Mouse (Mus musculus): Measurements from ENCODE around the gene Kcnk5.

The Kcnk5 gene

GRCm38 (mm10) chr14:20181466-20181921 is at the start of gene Kcnk5:
TSS of gene Kcnk5 (minus strand) at chr14:20181809.
- DNase-seq (ENCODE audit: low spot score in 2 of 2) = peak in 1 of 2 experiments; percentile 68

DNA sequence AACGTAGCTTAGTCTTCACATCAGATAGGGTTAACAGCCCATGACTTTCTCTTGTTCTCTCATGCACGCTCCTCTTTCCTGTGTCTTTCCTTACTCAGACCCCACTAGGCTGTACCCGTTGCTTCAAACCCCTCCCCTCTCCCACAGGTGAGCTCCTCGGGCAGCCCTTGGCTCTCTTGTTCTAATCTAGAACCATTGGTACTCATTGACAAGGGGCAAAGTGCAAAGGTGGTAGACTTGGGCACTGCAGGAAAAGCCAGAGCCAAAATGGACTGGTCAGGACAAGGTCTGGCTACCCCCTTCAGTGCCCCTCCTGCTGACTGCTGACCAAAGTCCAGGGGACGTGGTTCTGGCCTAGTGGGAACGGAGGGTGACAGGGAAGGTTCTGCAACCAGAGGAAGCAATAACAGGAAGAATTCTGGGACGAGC is 48.5 kb upstream of the Kcnk5 start:
- no peak for DNase-seq (ENCODE audit: low spot score in 2 of 2)

DNA sequence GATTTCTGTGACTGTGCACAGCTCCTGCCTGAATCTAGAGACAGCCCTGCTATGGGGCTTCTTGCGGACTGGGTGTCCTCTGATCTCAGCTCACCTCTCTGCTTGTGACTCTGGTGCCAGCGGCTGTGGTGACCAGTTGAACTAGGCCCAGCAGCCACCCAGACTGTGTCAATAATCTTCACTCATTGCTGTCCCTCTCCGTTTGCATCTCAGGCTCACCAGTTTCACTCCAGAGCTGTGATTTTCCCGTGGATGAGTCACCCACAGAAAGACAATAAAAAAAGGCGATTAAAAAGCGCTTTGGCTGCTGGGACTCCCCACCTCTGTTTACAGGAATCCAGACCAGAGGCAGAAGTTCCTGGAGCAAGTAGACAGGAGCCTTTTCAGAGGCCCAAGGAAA is 47.8 kb upstream of the Kcnk5 start:
- DNase-seq (ENCODE audit: low spot score in 2 of 2) = no peak

DNA sequence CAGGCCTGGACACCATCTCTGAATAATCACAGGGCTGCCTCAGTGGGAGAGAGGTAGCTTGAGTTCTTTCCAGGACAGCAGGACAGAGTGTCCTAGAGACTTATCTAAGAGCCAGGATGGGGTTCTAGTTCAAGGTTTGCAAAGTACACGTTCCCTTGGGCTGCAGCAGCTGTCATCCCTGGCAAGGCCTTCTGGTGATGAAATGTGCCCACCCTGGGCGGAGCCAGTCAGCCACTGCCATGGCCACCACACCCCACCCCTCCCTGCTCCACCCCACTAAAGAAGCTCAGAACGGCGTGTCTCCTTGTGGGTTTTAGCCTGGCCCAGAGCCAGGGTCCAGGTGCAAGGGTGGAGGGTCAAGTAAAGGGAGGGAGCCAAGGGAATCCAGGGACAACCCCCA is 46.7 kb upstream of the Kcnk5 start:
- DNase-seq (ENCODE audit: low spot score in 2 of 2) = no peak

GRCm38 (mm10) chr14:20226982-20227381 is 45.4 kb upstream of the Kcnk5 start:
- DNase-seq (ENCODE audit: low spot score in 2 of 2) = no peak

- DNase-seq (ENCODE audit: low spot score in 2 of 2) = no peak
Measured at GRCm38 (mm10) chr14:20226488-20226887, 44.9 kb upstream of the Kcnk5 start.

DNA sequence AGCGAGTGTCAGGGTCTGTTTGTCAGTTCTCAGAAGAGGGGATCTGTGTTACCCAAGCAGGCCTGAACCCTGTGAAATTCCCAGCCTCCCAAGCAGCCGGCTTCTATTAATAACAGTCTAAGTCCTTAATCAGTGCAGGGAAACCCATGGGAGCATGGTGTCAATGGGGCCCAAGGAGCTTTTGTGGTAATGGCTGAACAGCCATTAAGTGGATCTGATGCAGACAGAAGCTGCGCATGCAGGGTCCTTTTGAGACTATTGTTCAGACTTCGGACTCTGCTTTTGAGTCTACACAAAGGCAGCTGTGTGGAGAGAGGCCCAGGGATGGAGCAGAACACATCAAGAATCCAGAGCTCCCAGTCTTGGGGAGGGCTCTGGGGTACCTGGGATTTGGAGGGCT is 43.9 kb upstream of the Kcnk5 start:
- no peak for DNase-seq (ENCODE audit: low spot score in 2 of 2)

- no peak for DNase-seq (ENCODE audit: low spot score in 2 of 2)
Measured at GRCm38 (mm10) chr14:20224576-20225218, 43.1 kb upstream of the Kcnk5 start.

GRCm38 (mm10) chr14:20224163-20224562 is 42.6 kb upstream of the Kcnk5 start:
- DNase-seq (ENCODE audit: low spot score in 2 of 2) = no peak

- no peak for DNase-seq (ENCODE audit: low spot score in 2 of 2)
Measured at GRCm38 (mm10) chr14:20223253-20223652, 41.6 kb upstream of the Kcnk5 start.

DNA sequence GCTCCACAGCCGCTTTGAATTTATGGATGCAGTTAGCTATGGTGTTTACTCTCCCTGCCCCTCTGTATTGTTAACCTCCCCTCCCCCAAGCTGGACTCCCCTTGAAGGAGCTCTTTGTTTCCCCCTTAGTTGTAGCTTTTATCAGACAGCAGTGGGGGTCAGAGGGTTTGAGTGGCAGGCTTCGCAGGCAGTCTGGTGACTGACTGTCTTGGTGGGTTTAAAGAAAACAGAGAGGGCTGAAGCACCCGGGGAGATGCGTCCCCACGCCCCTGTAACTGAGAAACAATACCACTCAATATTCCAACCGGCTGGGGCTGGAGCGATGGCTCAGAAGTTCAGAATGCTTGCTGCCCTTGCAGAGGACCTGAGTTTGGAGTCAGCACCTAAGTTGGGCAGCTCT is 39.5 kb upstream of the Kcnk5 start:
- no peak for DNase-seq (ENCODE audit: low spot score in 2 of 2)

DNA sequence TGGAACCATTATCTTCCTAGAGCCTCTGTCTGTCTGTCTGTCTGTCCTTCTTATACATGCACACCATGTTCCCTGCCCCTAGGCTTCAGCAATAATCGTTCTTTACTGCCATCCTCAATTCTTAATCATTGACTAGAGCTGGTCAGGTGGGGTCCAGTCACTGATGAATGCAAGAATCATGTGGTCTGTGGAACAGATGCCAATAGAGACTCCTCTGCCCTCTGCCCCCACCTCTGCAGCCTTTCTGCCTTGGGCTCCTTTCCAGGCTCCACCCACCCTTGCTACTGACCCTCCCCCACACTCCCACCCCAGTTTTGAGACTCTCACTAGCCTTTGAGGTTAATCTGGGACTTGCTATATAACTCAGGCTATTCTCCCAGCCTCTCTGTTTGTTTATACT is 38.2 kb upstream of the Kcnk5 start:
- no peak for DNase-seq (ENCODE audit: low spot score in 2 of 2)

DNA sequence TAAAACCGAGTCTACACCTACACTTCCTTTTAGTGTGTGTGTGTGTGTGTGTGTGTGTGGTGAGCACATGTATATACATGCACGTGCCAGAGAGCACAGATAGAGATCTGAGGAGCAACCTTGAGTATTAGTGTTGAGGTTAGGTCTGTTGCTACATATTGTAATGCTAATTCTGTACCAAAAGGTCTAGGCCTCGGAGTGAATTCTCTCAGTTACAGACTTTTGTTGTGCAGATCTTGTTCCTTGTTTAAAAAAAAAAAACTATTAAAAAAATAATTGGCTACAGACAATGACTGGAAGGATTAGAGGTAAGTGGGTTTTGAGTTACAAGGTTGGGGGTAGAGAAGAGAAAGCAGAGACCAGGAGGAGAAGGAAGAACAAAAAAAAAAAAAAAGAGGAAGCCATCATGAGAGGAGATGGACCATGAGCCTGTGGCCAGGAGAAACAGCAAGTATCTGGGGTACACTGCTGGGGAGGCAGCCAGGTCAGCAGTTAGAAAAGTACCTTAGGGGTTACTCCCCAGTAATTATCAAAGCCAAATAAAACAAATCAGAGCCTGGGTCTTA is 35.8 kb upstream of the Kcnk5 start:
- no peak for DNase-seq (ENCODE audit: low spot score in 2 of 2)

- DNase-seq (ENCODE audit: low spot score in 2 of 2) = no peak
Measured at GRCm38 (mm10) chr14:20216561-20217298, 35.1 kb upstream of the Kcnk5 start.

GRCm38 (mm10) chr14:20215826-20216225 is 34.2 kb upstream of the Kcnk5 start:
- DNase-seq (ENCODE audit: low spot score in 2 of 2) = no peak

DNA sequence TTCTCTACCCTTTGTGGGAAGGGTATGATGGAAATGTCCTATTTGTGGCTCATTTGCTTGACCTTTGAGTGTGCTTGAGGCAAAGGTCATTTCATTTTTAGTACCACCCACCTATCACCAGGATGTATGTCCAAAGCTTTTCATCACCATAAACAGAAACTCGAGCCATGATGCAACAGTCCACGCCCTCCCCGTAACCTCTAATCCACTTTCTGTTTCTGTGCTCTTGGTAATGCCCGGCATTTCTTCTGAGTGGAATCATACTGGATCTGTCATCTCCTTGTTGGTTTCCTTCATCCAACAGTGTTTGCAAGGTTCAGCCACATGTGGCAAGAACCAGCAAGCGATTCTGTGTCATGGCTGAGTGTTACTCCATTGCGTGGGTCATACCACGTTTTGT is 32.5 kb upstream of the Kcnk5 start:
- DNase-seq (ENCODE audit: low spot score in 2 of 2) = no peak

DNA sequence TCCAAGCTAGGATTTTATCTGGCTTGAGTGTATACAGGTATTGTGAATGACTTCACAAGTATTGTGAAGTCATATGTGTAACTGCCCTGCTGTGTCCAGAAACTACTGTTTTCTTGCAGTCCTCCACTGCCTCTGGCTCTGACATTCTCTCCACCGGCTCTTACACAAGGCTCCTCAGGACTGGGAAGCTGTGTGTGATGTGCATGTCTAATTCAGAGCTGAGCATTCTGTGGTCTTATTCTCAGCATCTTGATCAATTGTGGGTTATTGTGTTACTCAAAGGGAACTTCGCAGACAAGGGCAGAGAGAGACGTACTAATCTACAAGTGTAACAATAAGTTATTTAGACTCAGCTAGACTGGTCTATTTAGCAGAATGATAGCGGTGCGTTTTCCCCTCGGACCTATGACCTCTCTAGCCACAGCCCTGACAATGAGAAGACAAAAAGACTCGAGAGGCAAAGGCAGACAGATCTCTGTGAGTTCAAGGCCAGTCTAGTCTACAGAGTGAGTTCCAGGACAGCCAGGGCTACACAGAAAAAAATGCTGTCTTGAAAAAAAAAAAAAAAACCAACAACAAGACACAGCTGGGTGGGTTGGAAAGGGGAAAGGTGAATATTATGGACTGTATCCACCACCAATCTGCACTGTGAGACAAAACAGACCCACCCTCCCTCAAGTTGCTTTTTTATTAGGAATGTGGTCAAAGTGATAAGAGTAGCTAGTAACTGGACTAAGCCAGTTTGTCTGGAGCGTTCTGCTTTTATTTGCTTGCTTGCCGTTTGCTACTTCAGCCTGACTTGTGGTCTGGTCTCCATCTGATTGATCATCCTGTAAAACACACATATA is 30.4 kb upstream of the Kcnk5 start:
- DNase-seq (ENCODE audit: low spot score in 2 of 2) = no peak

DNA sequence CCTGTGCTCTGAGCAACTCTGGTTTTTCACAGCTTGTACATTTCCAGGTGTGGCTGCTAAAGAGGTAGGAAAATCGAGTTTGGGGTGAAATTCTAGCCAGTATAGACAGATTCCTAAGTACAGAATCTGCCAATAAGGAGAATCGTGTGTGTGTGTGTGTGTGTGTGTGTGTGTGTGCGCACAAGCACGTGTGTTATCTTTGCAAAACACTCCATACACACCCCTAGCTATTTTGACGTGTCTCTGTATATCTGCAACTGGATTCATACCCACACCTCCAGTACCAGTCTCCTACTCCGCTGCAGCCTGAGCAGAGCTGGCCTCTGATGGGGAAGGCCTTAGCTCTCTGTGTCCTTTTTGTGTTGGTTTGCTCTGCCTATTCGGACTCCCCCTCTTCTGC is 28.3 kb upstream of the Kcnk5 start:
- DNase-seq (ENCODE audit: low spot score in 2 of 2) = no peak

- DNase-seq (ENCODE audit: low spot score in 2 of 2) = no peak
Measured at GRCm38 (mm10) chr14:20208435-20208834, 26.8 kb upstream of the Kcnk5 start.

DNA sequence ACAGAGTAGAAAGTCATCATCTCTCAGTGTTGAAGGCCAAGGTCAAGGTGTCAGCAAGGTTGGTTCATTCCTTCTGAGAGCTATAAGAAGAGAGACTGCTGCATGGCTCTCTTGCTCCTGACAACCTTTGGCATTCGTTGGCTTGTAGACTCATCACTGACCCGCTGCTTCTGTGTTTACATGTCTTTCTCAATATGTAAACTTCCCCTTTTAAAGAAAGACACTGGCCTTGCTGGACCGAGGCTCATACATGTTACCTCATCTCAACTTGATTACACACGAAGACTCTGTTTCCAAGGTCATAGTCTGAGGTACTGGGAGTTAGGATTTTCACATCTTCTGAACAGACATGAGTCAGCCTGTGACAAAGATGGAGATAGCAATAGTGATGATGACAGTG is 24.1 kb upstream of the Kcnk5 start:
- DNase-seq (ENCODE audit: low spot score in 2 of 2) = no peak

DNA sequence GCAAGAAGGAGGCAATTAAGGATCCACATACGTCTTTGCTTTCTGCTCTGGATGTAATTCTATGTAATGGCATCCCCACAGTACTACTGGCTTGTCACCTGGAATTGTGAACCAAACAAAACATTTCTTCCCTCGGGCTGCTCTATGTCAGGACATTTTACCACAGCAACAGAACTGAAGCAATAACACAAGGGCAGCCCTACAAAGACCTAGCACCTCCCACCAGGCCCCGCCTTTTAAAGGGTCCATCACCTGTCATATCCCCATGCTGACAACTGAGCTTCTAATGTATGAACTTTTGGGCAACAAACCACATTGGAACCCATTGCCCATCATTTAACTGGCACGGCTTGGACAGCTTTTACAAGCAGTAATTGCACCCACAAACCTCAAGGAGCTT is 21.7 kb upstream of the Kcnk5 start:
- no peak for DNase-seq (ENCODE audit: low spot score in 2 of 2)

DNA sequence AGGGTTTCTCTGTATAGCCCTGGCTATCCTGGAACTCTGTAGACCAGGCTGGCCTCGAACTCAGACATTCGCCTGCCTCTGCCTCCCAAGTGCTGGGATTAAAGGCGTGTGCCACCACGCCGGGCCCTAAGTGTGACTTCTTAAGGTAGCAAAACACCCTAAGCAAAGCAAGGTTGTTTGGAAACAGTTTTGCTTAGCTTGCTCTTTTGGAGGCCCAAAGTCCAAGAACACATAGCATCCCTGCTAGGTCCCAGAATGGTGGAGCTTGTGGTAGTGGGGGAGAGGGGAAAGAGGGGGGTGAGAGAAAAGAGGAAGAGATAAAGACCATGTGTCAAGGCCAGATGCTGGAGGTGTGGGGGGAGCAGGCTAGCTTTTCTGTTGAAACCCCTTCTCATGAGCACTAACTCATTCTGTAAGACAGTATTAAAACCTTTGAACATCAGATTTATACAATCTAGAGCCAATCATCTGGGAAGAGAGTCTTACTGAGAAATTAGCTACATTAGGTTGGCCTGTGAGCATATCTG is 21.1 kb upstream of the Kcnk5 start:
- no peak for DNase-seq (ENCODE audit: low spot score in 2 of 2)

Data from left cerebral cortex, adult 9 months (tissue).